Mouse (Mus musculus) embryo, embryonic 9.5 days (tissue): ENCODE measurements at regions not wholly inside any gene's neighbourhood (a gene's known extent, or its start where the extent isn't known, plus 50 kb on each side); places are given as distances from the start of the nearest gene placed in this dataset.

ENCODE experiments used
- DNase-seq: peaks from one replicate; pipeline ENCODE4 v3.0.0-alpha.2; 2017; ENCODE audit errors: extremely low spot score

DNA sequence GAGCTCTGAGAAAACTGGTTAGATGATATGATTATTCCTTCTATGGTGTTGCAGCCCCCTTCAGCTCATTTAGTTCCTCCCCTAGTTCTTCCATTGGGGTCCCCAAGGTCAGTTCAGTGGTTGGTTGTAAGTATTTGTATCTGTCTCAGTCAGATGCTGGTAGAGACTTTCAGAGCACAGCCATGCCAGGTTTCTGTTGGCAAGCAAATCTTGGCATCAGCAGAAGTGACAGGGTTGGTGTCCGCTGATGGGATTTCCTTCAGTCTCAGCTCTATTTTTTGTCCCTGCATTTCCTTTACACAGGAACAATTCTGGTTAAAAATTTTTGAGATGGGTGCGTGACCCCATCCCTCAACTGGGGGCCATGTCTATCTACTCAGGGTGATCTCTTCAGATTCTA lies 55.3 kb upstream of the Spaca1 start:
- DNase-seq = no peak

DNA sequence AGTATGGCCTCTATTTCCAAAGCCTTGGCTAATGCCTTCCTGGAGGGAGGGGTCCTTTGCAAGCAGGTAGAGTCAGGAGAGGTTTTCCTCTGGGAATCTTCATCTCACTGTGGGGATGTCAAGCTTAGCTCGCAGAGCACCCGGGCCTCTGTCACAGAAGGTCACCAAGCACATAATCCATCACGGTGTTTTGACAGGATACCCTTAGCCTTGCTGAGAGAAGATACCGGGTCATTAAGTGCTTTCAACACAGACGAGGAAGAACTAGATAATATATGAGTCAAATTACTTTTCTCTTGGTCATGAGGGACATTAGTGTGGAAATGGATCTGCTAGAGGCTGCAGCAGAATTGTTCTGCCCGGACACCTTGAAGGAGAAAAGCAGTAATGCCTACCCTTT lies 64.3 kb upstream of the Spaca1 start:
- peak; percentile 39 for DNase-seq

DNA sequence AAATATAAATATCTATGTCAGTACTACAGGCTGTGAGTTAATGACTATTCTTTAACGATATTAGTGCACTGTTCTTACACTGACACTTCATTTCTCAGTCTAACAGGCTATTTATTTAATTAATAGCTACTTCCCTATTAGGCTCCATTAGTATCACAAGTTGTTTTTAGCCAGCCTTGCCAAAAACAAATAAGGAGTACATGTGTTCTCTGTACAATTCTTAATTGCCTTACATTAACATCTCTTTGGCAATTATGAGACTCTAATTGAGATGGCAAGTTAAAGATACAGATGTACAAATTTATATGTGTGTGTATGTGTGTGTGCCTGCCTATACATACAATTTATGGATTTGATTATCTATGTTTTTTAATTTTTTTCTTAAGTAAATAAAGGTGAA lies 67.1 kb upstream of the Spaca1 start:
- DNase-seq = no peak

DNA sequence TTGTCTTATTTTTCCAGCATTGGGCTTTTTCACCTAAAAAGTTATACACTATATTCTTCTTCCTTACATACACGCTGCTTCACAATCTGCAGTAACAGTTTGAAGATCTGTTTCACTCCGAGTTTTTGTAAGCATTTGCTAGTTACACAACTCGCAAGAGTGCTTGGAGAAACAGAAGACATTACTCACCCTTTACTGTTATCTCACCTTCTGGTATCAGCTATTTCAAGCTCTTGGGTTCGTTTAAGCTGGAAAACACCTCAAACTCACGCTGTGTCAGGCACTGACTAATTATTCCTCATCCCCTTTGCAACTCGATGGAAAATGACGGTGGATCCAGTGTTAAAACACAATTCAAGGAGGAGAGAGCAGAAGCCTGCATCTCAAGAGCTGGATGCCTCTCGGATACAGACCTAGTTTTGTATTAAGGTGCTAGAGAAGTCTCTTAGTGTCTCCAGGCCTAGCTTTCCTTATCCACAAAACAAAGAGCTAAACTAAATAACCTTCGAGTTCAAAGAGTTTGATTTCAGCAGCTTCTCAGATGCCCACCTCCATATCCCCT lies 73.0 kb upstream of the Spaca1 start:
- no peak for DNase-seq

DNA sequence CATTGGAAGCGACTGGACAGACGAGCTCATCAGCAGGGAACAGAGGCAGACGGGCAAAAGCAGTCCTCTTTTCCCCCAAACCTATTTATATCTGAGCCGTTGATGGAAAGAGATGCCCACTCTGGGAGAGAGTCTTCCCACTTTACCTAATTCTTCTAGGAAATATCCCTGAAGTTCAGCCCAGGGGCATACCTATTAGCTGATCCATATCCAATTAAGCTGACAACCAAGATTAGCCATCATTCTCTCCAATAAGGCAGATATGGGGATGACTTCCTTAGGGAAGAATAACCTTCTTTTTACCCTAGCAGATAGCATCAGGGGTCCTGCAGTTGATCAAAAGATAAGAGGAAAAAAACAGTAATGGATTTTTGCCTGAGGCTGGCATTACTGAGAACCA lies 78.2 kb upstream of the Spaca1 start:
- no peak for DNase-seq

DNA sequence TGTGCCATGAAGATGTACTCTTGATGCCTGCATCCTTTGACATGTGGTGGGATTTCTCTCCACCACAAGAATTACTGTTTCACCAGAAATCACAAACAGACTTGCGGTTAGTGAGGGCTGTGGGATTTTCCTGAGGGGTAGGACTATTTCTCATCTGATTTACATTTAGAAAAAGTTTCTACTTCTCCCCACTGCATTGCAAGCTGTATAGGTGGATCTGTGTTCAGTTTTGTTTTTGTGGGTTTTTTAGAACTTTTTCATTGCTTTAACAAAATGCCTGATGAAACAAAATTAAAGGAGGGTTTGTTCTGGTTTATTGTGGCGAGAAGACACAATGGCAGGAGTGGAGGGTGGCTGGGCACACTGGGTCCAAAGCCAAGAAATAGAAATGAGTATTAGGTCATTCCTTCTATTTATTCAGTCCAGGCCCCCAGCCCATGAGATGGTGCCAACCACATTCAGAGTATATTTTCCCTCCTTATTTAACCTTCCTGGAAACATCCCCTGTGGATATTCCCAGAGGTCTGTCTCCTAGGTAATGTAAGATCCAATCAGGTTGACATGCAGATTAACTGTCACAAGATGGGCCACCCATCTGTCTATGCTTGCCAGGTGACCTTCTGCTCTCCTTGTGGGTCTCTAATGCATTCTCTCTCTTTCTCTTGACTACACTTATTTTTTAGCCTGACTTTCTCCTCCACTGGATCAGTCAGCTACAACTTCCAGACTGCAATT lies 96.3 kb upstream of the Spaca1 start:
- no peak for DNase-seq

DNA sequence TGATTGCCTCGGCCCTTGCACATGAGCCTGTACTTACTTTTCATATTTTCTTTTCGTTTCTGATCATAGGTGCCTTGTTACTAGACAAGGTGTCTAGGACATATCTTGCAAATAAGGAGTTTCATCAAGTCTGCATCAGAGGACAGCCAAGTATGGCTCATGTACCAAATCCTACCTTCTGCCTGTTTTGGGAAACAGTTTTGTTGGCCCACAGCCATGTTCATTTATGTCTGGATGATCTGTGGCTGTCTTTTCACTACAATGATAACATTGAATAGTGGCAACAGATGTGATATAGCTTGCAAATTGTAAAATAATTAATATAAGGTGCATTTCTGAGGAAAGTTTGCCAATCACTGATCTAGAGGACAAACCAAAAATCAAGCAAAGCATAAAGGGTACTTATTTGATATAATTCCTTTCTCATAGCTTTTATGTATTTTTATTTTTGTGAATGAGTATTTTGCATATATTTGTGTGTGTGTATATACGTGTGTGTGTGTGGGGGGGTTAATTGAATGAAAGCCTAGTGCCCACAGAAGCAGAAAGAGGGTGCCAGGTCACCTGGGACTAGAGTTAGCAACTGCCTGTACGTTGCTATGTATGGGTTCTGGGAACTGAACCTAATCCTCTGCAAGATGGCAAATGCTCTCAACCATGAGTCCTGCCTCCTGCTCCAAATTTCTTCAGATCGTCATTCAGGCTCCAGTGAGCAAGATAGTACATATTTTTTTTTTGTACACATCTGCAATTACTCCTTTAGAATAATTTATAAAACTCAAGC lies 99.2 kb upstream of the Spaca1 start:
- DNase-seq = no peak

DNA sequence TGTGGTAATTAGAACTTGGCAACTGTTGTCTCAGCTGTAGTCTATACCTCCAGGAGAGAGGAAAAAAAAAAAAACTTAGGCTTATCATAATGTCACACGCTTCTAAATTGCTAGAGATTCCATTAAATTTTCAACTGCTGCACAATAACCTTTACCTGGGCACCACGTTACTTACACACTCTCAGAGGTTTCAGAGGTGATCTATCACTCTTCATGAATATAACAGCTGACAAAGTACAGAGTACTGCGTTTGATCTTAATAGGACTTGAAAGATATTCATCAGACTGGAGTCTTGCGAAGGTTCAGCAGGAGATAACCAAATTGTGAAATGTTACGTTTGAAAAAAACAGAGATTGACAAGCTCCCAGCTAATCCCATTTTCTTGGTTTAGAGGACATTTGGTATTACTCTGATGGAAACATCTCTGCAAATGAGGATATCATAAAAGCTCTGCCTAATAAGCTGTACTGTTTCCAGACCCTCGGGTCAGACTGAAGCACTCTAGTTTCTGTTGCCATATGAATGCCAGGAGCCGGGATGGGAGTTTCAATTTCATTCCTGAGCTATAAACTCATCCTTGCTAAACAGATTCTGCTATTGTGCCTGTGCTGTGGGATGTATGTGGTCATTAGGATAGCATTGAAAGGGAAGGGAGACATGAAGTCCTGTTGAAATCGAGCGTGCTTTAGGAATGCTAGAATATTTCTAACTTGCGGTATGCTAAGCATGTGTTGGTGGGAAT lies 101.8 kb upstream of the Spaca1 start:
- no peak for DNase-seq

DNA sequence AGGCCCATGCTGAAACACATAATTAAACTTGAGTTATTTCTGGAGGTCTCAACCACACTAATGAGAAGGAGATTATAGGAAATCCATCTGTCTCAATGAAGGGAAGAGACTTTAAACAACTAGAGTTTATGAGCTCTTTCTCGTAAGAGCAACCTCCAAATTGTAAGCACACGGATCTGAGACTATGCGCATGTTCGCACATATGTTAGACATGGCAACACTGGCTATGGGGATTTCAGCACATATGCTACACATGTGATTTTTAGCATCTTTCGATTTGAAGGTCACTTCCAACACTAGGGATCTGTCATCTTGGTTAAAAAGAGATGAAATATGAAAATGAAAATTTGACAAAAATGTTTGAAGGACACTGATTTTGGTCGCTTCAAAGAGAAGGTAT lies 105.5 kb upstream of the Spaca1 start:
- DNase-seq = no peak

DNA sequence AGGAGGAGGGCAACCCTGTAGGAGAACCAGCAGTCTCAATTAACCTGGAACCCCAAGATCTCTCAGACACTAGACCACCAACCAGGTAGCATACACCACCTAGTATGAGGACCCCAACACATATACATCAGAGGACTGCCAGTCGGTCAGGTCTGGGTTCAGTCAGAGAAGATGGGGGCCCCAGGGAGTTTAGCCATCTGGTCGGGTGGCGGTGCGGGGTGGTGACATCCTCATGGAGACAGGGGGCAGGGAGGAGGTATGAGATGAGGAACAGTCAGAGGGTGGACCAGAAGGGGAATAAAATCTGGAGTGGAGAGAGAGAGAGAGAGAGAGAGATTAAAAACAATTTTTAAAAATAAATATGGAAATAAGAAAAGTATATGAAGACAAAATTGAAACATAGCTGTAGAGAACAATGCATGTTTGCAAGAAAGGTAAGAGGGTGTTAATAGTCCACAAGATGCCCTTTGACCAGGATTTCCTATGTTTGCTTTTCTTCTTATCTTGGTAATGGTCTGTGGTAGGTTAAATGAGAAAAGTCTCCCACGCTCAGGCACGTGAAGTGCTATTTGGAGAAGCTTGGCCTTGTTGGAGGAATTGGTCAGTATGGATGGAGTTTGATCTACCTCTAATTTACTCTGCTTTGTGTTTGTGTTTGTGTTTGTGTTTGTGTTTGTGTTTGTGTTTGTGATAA lies 108.0 kb upstream of the Spaca1 start:
- no peak for DNase-seq

DNA sequence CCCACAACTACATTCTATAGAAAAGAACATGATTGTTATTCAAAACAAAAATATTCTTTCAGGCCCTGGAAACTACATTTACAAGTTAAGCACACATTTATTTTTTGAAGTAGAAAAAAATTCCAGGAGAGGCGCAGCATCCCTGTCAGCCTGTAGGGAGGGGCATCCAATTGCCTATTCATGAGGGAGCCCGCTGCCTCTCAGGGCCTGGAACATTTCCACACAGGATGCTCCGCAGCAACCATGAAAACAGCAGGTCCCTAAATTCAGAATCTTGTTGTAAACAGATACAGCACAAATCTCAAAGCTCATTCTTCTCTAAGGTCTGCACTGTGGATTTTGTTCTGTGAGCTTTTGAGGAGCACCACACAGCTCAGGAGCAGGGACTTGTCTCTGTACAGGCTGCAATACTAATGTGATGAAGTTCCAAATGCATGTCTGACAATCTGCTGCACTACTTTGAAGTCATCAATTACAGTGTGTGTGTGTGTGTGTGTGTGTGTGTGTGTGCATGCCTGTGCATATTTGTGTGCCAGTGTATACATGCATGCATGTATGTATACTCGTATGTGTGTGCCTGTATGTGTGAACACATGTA lies 121.4 kb upstream of the Spaca1 start:
- DNase-seq = no peak

DNA sequence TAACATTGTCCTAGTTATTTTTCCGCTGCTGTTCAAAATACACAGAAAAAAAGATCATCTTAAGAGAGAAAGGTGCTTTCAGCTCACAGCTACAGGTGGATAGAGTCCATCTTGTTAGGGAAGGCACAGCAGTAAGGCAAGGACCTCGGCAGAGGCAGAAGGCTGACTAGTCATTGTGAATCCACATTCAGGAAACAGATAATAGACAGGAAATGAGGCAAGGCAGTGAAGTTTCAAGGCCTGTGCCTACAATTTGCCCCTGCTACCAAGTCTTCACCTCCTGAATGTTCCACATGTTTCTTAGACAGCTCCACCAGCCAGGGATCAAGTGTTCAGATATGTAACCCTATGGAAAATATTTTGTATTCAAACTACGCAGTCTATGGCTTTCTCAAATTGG lies 122.0 kb upstream of the Spaca1 start:
- DNase-seq = no peak

DNA sequence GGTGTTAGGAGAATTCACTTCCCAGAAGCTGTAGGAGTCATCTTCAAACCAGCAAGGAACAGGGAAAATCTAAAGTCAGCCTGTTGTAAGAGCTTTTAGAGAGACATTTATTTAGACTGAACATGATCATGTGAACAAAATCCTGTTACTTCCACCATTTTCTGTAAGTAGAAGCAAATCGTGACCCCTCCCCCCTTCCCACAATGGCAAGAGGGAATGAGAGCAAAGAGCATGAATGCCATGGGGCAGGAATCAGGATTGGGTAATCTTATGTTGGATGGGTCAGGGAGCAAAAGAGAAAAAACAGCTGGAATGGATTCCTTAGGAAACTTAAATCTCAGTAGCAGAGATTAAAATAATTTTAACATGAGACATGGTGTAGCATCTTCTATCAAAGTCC lies 127.4 kb upstream of the Spaca1 start:
- DNase-seq = no peak

DNA sequence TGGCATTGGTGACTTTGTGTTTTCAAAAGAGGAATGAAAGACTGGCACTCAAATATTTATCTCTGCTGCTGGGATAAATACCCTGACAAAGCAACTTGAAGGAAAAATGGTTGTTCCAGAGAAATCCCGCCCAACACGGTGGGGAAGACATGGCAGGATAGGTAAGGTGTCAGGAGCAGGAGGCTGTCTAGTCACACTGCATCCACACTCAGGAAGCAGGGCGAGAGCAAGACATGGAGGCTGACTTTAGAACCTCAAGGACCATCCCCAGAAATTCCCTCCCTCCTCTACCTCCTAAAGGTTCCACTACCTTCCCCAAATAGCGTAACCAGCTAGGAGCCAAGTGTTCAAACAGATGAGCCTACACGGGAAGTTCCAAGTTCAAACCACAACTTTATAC lies 136.5 kb upstream of the Spaca1 start:
- no peak for DNase-seq

DNA sequence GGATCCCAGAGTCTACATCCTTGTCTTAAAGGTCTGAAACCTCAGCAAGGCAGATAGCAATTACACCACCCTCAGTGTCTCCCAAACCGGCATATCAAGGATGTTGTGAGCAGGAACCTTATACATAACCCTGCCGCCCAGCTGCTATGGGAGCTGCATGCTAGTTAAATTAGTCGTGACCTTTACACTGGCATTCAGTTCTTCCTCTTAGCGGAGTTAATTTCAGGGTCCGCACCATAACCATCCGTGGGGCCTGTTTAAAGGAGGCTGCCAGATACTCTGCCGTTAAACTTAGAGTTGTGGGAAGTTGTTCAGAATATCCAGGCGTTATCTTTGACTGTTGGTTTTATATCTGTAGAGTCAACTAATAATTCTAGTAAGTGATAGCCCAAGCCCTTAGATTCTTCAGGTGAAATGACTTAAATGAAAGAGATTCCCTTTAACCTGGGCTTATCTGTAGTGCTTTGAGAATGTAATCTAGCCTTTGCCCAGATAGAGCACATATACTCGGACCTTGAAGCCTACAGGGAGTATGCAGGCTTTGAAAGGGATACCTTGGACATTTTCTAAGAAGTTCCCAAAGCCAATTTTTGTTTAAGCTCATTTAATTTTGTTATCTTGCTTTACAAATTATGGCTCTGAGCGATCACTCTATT lies 153.3 kb upstream of the Spaca1 start:
- no peak for DNase-seq

DNA sequence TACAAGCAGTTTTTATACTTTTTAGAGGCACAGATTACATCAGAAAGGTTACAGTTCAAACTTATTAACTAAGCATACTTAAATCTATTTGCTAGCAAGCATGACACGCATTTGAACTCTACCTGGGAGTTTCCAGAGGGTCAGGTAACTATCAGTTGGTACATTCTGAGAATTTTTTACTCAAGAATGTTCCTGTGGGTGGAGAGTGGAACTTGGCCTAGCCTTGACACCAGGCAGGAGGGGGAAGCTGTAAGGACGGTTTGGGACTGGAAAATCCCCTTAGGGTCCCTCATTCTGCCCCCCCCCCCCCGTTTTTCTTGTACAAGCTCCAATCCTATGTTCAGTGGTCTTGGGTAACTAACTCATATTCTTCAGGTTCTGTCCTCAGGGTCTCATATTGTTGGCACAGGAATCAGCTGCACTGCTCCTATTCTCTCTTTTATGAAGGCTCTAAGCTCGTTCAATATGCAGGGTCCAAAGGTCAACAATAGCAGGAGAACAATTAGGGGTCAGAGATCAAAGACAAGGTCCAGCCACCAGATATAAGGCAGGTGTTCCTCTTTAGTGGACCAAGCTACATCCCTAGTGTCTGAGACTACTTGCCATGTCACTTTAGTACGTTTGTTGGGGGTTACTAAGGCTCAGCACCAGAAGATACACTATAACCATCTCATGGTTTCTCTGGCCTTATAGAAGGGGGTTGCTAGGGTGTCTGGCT lies 159.3 kb upstream of the Spaca1 start:
- no peak for DNase-seq

DNA sequence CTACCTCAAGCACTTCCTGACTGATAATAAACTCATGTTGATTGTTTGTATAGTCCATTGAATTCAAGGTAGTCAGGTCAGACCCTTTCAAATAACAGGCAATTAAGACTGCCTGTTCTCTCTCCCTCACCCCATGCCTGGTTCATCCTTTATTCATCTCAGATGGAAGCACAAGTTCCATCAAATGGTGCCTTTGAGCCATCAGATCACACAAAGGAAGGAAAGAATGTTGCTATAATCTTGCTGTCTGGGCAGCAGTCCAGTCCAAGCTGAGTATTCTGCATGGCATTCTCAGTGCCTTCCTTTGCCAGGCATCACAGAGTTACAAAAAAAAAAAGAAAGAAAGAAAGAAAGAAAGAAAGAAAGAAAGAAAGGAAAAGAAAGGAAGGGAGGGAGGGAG lies 163.7 kb upstream of the Spaca1 start:
- DNase-seq = no peak

DNA sequence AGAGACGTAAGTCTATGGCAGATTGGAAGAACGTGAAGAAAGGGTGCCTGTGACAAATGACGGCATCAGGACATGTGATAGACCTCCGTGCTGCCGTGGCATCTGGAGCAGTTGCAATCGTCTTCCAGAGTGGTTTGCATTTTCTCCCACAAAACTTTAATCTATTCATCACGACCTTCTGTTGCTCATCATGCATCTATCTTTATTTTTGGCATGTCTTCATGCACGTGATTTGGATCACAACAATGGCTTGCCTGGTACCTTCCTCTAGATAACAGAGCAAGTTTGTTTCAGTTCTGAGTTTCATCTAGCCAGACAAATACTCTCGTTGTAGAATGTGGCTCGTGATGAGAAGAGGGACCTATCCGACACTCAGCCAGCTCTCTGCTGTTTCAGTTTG lies 164.4 kb upstream of the Spaca1 start:
- DNase-seq = no peak

DNA sequence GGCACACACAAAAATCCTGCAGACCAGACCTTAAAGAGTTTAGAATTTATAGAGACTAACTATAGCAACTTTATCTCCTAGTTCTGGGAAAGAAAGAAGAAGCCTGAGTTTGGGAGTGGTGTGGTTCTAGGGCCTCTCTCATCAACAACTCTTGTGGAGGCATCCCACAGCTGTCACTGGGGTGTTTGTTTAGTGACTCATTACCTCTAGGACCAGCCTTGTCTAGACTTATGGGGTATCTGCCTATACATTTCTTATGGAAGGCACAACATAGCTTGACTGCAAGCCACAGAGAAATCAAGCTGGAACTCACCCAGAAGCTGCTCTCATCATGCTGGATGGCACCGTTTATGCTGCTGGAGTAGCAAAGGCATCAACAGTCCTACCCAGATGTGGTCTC lies 171.9 kb upstream of the Spaca1 start:
- no peak for DNase-seq

DNA sequence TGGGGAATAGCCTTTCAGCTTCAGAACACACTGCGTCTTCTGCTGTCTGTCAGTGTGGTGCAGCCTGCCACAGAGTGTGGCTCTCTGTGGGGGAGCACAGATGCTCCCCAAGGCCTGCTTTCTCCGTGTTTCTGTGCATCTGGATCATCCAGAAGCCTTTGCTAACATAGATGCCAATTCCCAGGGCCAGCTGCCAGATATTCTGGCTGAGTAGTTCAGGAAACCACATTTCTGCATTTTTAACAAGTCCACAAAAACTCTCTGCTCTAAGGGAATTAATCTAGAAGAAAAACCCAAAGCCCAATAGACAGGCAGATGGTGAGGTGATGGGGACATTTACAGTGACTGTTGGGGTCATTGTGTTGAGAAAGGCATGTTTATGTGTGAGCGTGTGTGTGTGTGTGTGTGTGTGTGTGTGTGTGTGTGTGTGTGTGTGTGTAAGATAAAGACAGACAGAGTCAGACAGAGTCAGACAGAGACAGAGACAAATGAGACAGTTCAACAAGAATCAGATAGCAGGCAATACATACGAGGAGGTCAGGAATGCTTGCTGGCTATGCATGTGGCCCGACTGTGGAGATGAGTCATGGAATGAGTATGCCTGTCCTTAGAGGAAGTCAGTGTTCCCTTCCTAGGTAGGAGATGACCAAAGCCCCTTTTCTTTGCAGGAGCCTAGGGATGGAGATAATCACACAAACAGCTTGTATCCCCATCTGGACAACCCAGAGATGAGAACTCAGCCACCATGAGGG lies 176.3 kb upstream of the Spaca1 start:
- DNase-seq = no peak
